ENCODE assay signal across 21 mouse cellular contexts in the genomic region with DNA sequence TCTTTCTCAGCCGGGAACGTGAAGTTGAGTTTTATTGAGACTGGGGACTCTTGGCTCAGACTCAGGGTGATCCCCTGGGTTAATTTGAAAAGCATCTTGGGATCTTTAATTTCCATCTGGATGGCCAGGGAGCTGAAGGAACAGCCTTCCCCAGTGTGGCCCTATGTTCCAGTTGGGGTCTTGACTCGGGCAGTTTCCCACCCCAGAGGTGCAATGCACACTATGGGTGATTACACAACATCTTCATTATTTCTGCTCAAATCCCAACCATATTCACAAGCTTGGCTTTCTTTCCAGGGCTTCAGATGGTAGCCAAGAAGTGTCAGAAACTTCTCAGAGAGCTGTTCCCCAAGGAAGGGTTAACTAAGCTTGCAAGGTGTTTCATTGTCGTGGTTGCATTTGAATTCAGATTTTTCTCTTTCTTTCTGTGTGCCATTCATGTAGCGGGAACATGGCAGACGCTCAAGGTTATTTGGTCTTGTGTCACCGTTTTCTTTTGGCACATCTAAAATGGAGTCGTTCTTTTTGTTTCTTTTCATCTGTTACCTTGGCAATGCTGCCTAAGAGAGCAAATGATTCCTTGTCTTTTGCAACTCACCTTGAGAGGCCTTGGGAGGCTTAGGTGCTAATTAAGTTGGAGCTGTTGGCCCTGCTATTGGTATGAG.
"Had no signal": no experiment of that assay in that cellular context is flagged by ENCODE, and none has a peak within 500 bp of the region (broad histone marks: within the 10 kb centered on the region; RNA-seq: fewer than 3 reads in every experiment).

No protein-coding gene starts in this region.

- H3K4me1 ChIP-seq: lung, embryonic 15.5 days; midbrain, embryonic 10.5 days; midbrain, embryonic 12.5 days; neural tube, embryonic 15.5 days had no signal

- H3K4me2 ChIP-seq: lung, embryonic 15.5 days; midbrain, embryonic 12.5 days; neural tube, embryonic 13.5 days; neural tube, embryonic 15.5 days had no signal

- ATAC-seq: lung, postnatal 0 days; midbrain, embryonic 16.5 days had no signal

- H3K9ac ChIP-seq: lung, embryonic 15.5 days; midbrain, embryonic 12.5 days; neural tube, embryonic 13.5 days; neural tube, embryonic 15.5 days had no signal

- H3K4me3 ChIP-seq: lung, embryonic 15.5 days; midbrain, embryonic 10.5 days; midbrain, embryonic 12.5 days; myocyte; neural tube, embryonic 13.5 days; neural tube, embryonic 15.5 days had no signal

- H3K9me3 ChIP-seq: lung, embryonic 15.5 days; midbrain, embryonic 10.5 days; midbrain, embryonic 12.5 days; neural tube, embryonic 13.5 days; neural tube, embryonic 15.5 days had no signal

- H3K36me3 ChIP-seq: lung, embryonic 15.5 days; midbrain, embryonic 10.5 days; midbrain, embryonic 12.5 days; neural tube, embryonic 13.5 days; neural tube, embryonic 15.5 days had no signal

- DNase-seq: lung, adult 2 months; lung, postnatal 14 days; lung, postnatal 36 days; midbrain, embryonic 14.5 days; retina, postnatal 1 day; right cerebral cortex, adult 18-20 months; right cerebral cortex, postnatal 25 days; right cerebral cortex, postnatal 4 days; spleen, adult 18-20 months; thymus, adult 18-20 months; thymus, postnatal 14 days; thymus, postnatal 36 days had no signal

- H3K27ac ChIP-seq: lung, embryonic 15.5 days; macrophage; midbrain, embryonic 10.5 days; midbrain, embryonic 12.5 days; neural tube, embryonic 13.5 days; neural tube, embryonic 15.5 days had no signal

- H3K27me3 ChIP-seq: lung, embryonic 15.5 days; midbrain, embryonic 12.5 days; neural tube, embryonic 13.5 days; neural tube, embryonic 15.5 days had no signal
